ENCODE assay signal across 11 mouse cellular contexts in the genomic region with DNA sequence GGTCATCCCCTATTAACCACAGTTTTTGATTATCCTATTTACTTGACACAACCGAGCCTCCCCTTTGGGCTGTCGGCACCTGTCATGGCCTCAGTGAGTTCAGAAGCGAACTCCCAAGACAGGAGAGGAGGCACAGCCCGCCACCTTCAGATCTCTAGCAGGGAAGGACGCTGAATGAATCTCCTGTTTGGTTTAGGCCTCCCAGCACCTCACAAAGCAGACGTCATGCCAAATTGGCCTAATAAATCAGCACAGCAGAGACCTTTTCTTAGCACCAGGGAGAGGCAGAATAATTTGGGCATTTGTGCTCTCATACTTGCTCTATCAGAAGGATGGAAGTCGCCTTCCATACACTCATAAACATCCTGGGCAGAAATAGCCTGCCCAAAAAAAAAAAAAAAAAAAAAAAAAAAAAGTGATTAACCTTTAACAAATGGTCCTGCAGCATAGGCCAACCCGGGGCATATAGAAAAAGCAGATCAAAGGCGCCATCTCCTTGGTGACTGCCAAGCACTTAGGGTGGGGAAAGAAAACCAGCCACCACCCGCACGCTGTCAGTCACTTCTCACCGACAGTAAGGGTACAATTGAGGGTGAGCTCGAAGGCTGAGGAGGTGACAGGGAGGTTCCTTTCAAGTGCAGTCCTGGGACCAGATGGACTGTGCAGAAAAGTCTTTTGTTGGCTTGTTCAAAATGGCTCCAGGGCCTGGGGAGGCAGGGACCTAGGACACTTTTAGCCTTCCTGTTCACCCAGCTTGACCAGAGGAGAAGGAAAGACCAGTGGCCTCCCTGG. TPM values are rescaled to one million over a fixed set of nuclear protein-coding genes. Genes with fewer than 3 reads are reported as not detected.
DNase-seq lines count a peak whose midpoint lies in the region; ATAC-seq and TF ChIP-seq lines count a peak whose summit lies in the region.
"Had no signal": no experiment of that assay in that cellular context is flagged by ENCODE, and none has a peak within 500 bp of the region (broad histone marks: within the 10 kb centered on the region; RNA-seq: fewer than 3 reads in every experiment).

No protein-coding gene starts in this region.

- no peak for TF ChIP-seq CTCF in intestine, postnatal 0 days (IDR thresholded peaks at IDR 0.05; ENCODE audit: low read depth)
- no peak for TF ChIP-seq CTCF in midbrain, postnatal 0 days (IDR thresholded peaks at IDR 0.05)

- DNase-seq in embryo, embryonic 10.5 days (ENCODE audit: low spot score), result peak; percentile 55
- DNase-seq in limb, embryonic 11.5 days (ENCODE audit: low spot score), result peak; percentile 35
- DNase-seq in midbrain, postnatal 0 days (ENCODE audit: low spot score), result peak; percentile 43
- DNase-seq in left cerebral cortex, postnatal 4 days, result no peak
- no peak for DNase-seq in T-cell, adult 2 months (ENCODE audit: low spot score)
- no peak for DNase-seq in left cerebral cortex, postnatal 14 days (ENCODE audit: low spot score in 2 of 2)
- DNase-seq: gastrocnemius, postnatal 36 days; thymus, postnatal 25 days had no signal

- H3K27me3 ChIP-seq in intestine, embryonic 16.5 days (replicated peaks; ENCODE audit: control insufficient read depth, insufficient read depth, low read length), result no peaks in the 10 kb centered on the region
- no peaks in the 10 kb centered on the region for H3K27me3 ChIP-seq in intestine, postnatal 0 days (replicated peaks; ENCODE audit: control insufficient read depth, insufficient read depth, low read length)
- no peaks in the 10 kb centered on the region for H3K27me3 ChIP-seq in limb, embryonic 11.5 days (ENCODE audit: control insufficient read depth, insufficient read depth, low read length)
- no peaks in the 10 kb centered on the region for H3K27me3 ChIP-seq in midbrain, postnatal 0 days (ENCODE audit: insufficient read depth, low read length)
- H3K27me3 ChIP-seq: hindbrain, embryonic 15.5 days had no signal

- peak overlapping the region; percentile 42; the same call in 1 of the 2 replicates for H3K27ac ChIP-seq in intestine, embryonic 16.5 days (ENCODE audit: low read length)
- no peak overlapping the region for H3K27ac ChIP-seq in intestine, postnatal 0 days (ENCODE audit: low read depth, low read length)
- no peak overlapping the region for H3K27ac ChIP-seq in limb, embryonic 11.5 days (replicated peaks; ENCODE audit: low read depth, low read length)
- no peak overlapping the region for H3K27ac ChIP-seq in midbrain, postnatal 0 days (ENCODE audit: low read depth, low read length)
- H3K27ac ChIP-seq: hindbrain, embryonic 15.5 days had no signal

- peaks cover 12% of the 10 kb centered on the region for H3K36me3 ChIP-seq in intestine, embryonic 16.5 days (ENCODE audit: control insufficient read depth, insufficient read depth, low read length)
- peaks cover 22% of the 10 kb centered on the region for H3K36me3 ChIP-seq in intestine, postnatal 0 days (ENCODE audit: control insufficient read depth, insufficient read depth)
- peaks cover 6% of the 10 kb centered on the region; the same call in 1 of the 2 replicates for H3K36me3 ChIP-seq in limb, embryonic 11.5 days (ENCODE audit: control insufficient read depth, insufficient read depth, low read length)
- peaks cover 16% of the 10 kb centered on the region; the same call in 1 of the 2 replicates for H3K36me3 ChIP-seq in midbrain, postnatal 0 days (ENCODE audit: insufficient read depth, low read length)

- no peak overlapping the region for H3K9ac ChIP-seq in intestine, embryonic 16.5 days (ENCODE audit: low read depth, low read length)
- no peak overlapping the region for H3K9ac ChIP-seq in intestine, postnatal 0 days (ENCODE audit: low read depth, low read length)
- H3K9ac ChIP-seq in limb, embryonic 11.5 days (ENCODE audit: low read length), result no peak overlapping the region
- no peak overlapping the region; the same call in 1 of the 2 replicates for H3K9ac ChIP-seq in midbrain, postnatal 0 days (replicated peaks; ENCODE audit: low read length, poor library complexity, severe bottlenecking)
- H3K9ac ChIP-seq: hindbrain, embryonic 15.5 days had no signal

- H3K4me1 ChIP-seq in intestine, embryonic 16.5 days (ENCODE audit: control insufficient read depth, insufficient read depth, low read length), result peaks cover 15% of the 10 kb centered on the region; the same call in 1 of the 2 replicates
- H3K4me1 ChIP-seq in intestine, postnatal 0 days (replicated peaks; ENCODE audit: control insufficient read depth, insufficient read depth, low read length), result no peaks in the 10 kb centered on the region
- peaks cover 38% of the 10 kb centered on the region for H3K4me1 ChIP-seq in limb, embryonic 11.5 days (ENCODE audit: control insufficient read depth, insufficient read depth, low read length)
- no peaks in the 10 kb centered on the region for H3K4me1 ChIP-seq in midbrain, postnatal 0 days (ENCODE audit: insufficient read depth, low read length)

- ATAC-seq in intestine, embryonic 16.5 days, result no peak
- ATAC-seq in intestine, postnatal 0 days, result no peak
- ATAC-seq in limb, embryonic 11.5 days (ENCODE audit: insufficient number of reproducible peaks, low FRiP score, low TSS enrichment, low read depth), result no peak
- ATAC-seq in midbrain, postnatal 0 days (ENCODE audit: low FRiP score), result no peak

- H3K4me2 ChIP-seq in intestine, embryonic 16.5 days (ENCODE audit: low read depth, low read length), result no peak overlapping the region
- H3K4me2 ChIP-seq in intestine, postnatal 0 days (replicated peaks; ENCODE audit: low read depth), result no peak overlapping the region
- H3K4me2 ChIP-seq in limb, embryonic 11.5 days (ENCODE audit: low read depth, severe bottlenecking), result no peak overlapping the region
- no peak overlapping the region for H3K4me2 ChIP-seq in midbrain, postnatal 0 days (ENCODE audit: low read depth, low read length, poor library complexity, severe bottlenecking)
- H3K4me2 ChIP-seq: hindbrain, embryonic 15.5 days had no signal

- 30% methylated on average over 13 of the region's 13 CpGs for WGBS in intestine, embryonic 16.5 days
- 35% methylated on average over 13 of the region's 13 CpGs for WGBS in intestine, postnatal 0 days
- 9% methylated on average over 13 of the region's 13 CpGs for WGBS in limb, embryonic 11.5 days
- WGBS in midbrain, postnatal 0 days, result 22% methylated on average over 13 of the region's 13 CpGs

- H3K4me3 ChIP-seq in intestine, embryonic 16.5 days (ENCODE audit: low read length), result no peak overlapping the region
- no peak overlapping the region for H3K4me3 ChIP-seq in intestine, postnatal 0 days (ENCODE audit: low read depth, low read length)
- no peak overlapping the region for H3K4me3 ChIP-seq in limb, embryonic 11.5 days (ENCODE audit: low read depth, low read length)
- H3K4me3 ChIP-seq in midbrain, postnatal 0 days (ENCODE audit: low read depth, low read length), result no peak overlapping the region
- H3K4me3 ChIP-seq: hindbrain, embryonic 15.5 days had no signal

- intact Hi-C loops in left cerebral cortex, postnatal 4 days (cut with DNase I), result loop anchor here (5.0 kb wide), 2 partner anchors 60 to 145 kb away; a partner anchor contains a TSS
- intact Hi-C loops in left cerebral cortex, postnatal 14 days (cut with DNase I), result loop anchor here (5.0 kb wide), 1 partner anchor 60 kb away; no protein-coding TSS in a partner anchor

- no peaks in the 10 kb centered on the region for H3K9me3 ChIP-seq in intestine, embryonic 16.5 days (ENCODE audit: control insufficient read depth, low read length)
- no peaks in the 10 kb centered on the region for H3K9me3 ChIP-seq in intestine, postnatal 0 days (ENCODE audit: control insufficient read depth)
- H3K9me3 ChIP-seq in limb, embryonic 11.5 days (ENCODE audit: control insufficient read depth, low read length), result no peaks in the 10 kb centered on the region
- H3K9me3 ChIP-seq in midbrain, postnatal 0 days (ENCODE audit: low read length), result no peaks in the 10 kb centered on the region
- H3K9me3 ChIP-seq: hindbrain, embryonic 15.5 days had no signal

RNA-seq across cellular contexts. Expression of a gene that starts 14.5 kb away (rescaled TPM):
- 11.8 and 11.9 TPM in 2 replicates for polyA plus RNA-seq in intestine, embryonic 16.5 days (2015; fragmentation: Nextera tagmentation; extraction: Ambion mirVana)
- 18.0 and 19.6 TPM in 2 replicates for polyA plus RNA-seq in intestine, postnatal 0 days (2015; fragmentation: Nextera tagmentation; extraction: Ambion mirVana)
- 24.1 and 25.8 TPM in 2 replicates for polyA plus RNA-seq in limb, embryonic 11.5 days (2014; fragmentation: Nextera tagmentation; extraction: Ambion mirVana)
- total RNA-seq in midbrain, postnatal 0 days (2014; rRNA removed), result 41.7 and 49.5 TPM in 2 replicates
- polyA plus RNA-seq in midbrain, postnatal 0 days (2015; fragmentation: Nextera tagmentation; extraction: Ambion mirVana), result 11.9 and 12.8 TPM in 2 replicates
- total RNA-seq in left cerebral cortex, postnatal 4 days (2021), result 10 to 100 TPM; 52.1 to 58.1 TPM
- 100 to 1,000 TPM; 106 to 108 TPM for total RNA-seq in left cerebral cortex, postnatal 14 days (2021)

RNA-seq across cellular contexts. Expression of a gene that starts 20.5 kb away (rescaled TPM):
- polyA plus RNA-seq in intestine, embryonic 16.5 days (2015; fragmentation: Nextera tagmentation; extraction: Ambion mirVana), result 65.5 and 74.6 TPM in 2 replicates
- polyA plus RNA-seq in intestine, postnatal 0 days (2015; fragmentation: Nextera tagmentation; extraction: Ambion mirVana), result 52.4 and 60.1 TPM in 2 replicates
- polyA plus RNA-seq in limb, embryonic 11.5 days (2014; fragmentation: Nextera tagmentation; extraction: Ambion mirVana), result 123 and 125 TPM in 2 replicates
- 47.5 and 87.1 TPM in 2 replicates for total RNA-seq in midbrain, postnatal 0 days (2014; rRNA removed)
- 100 and 124 TPM in 2 replicates for polyA plus RNA-seq in midbrain, postnatal 0 days (2015; fragmentation: Nextera tagmentation; extraction: Ambion mirVana)
- 100 to 1,000 TPM; 147 to 151 TPM for total RNA-seq in left cerebral cortex, postnatal 4 days (2021)
- total RNA-seq in left cerebral cortex, postnatal 14 days (2021), result 100 to 1,000 TPM; 117 TPM

RNA-seq across cellular contexts. Expression of a gene that starts 50.5 kb away (rescaled TPM):
- 2.5 and 3.3 TPM in 2 replicates for polyA plus RNA-seq in intestine, embryonic 16.5 days (2015; fragmentation: Nextera tagmentation; extraction: Ambion mirVana)
- polyA plus RNA-seq in intestine, postnatal 0 days (2015; fragmentation: Nextera tagmentation; extraction: Ambion mirVana), result 3.2 and 3.9 TPM in 2 replicates
- 0.55 and 0.88 TPM in 2 replicates for polyA plus RNA-seq in limb, embryonic 11.5 days (2014; fragmentation: Nextera tagmentation; extraction: Ambion mirVana)
- total RNA-seq in midbrain, postnatal 0 days (2014; rRNA removed), result 1.7 and 3.6 TPM in 2 replicates
- 0.72 and 0.99 TPM in 2 replicates for polyA plus RNA-seq in midbrain, postnatal 0 days (2015; fragmentation: Nextera tagmentation; extraction: Ambion mirVana)
- total RNA-seq in left cerebral cortex, postnatal 4 days (2021), result 1 to 10 TPM in 1 of 2 experiments, under 1 TPM in 1; 0.70 to 1.4 TPM
- total RNA-seq in left cerebral cortex, postnatal 14 days (2021), result 1 to 10 TPM; 1.6 to 2.3 TPM

Comparison
In these comparisons a context has a peak if more than half of its experiments do, and no peak if none do; other contexts are left out.
1. DNase-seq: peak in embryo, embryonic 10.5 days (single experiment), limb, embryonic 11.5 days (single experiment) and midbrain, postnatal 0 days (single experiment); none in left cerebral cortex, postnatal 4 days (single experiment), T-cell, adult 2 months (single experiment) and left cerebral cortex, postnatal 14 days (0 of 2).